ENCODE assay signal across 9 mouse cellular contexts in the genomic region with DNA sequence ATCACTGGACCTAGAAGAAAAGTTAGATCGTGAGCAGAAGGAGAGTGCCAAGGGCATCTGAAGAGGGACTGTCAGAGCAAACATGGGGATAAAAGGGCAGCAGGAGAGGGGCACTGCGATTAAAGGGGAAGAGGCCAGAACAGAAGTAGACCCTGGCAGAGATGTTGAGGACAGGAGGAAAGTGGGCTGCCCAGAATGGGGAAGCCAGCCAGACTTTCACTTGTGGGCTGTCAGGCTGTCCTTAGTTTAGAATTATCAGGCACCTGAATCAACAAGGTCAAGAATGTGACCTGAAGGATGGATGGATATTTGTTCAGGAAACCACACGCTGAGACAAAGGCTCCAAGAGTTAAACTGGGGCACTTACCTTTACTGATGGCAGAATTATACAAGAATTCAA.
DNase-seq lines count a peak whose midpoint lies in the region; ATAC-seq and TF ChIP-seq lines count a peak whose summit lies in the region.
"Had no signal": no experiment of that assay in that cellular context is flagged by ENCODE, and none has a peak within 500 bp of the region (broad histone marks: within the 10 kb centered on the region; RNA-seq: fewer than 3 reads in every experiment).

No protein-coding gene starts in this region.

- no peaks in the 10 kb centered on the region for H3K36me3 ChIP-seq in kidney, embryonic 15.5 days
- no peaks in the 10 kb centered on the region for H3K36me3 ChIP-seq in embryonic facial prominence, embryonic 11.5 days (replicated peaks; ENCODE audit: control insufficient read depth, insufficient read depth, low read depth, low read length)
- no peaks in the 10 kb centered on the region for H3K36me3 ChIP-seq in liver, embryonic 14.5 days (replicated peaks; ENCODE audit: control insufficient read depth, insufficient read depth, low read depth)

- ATAC-seq in kidney, embryonic 15.5 days (replicated peaks; ENCODE audit: low FRiP score): peak; percentile 50
- ATAC-seq in embryonic facial prominence, embryonic 11.5 days (replicated peaks; ENCODE audit: insufficient number of reproducible peaks, low FRiP score, low TSS enrichment, low read depth): no peak
- ATAC-seq in liver, embryonic 14.5 days (ENCODE audit: insufficient read depth): no peak

- H3K4me2 ChIP-seq in kidney, embryonic 15.5 days: peak overlapping the region; percentile 19; the same call in 1 of the 2 replicates
- no peak overlapping the region for H3K4me2 ChIP-seq in embryonic facial prominence, embryonic 11.5 days (ENCODE audit: low read depth, low read length)
- H3K4me2 ChIP-seq in liver, embryonic 14.5 days (ENCODE audit: low read depth): peak overlapping the region; percentile 34

- peak; percentile 79 for DNase-seq in embryo, embryonic 10 days (ENCODE audit: low spot score)
- DNase-seq in embryo, embryonic 9.5 days (ENCODE audit: extremely low spot score): no peak
- DNase-seq in kidney, postnatal 25 days: no peak
- DNase-seq in embryonic facial prominence, embryonic 11.5 days (ENCODE audit: low spot score): peak; percentile 60
- no peak for DNase-seq in liver, embryonic 14.5 days (ENCODE audit: low read depth in 3 of 3, low spot score in 3 of 3)
- no peak for DNase-seq in cerebellum, adult 18-20 months
- DNase-seq in cerebellum, postnatal 36 days: no peak
- DNase-seq: cerebellum, adult 11 months had no signal

- TF ChIP-seq EP300 in liver, embryonic 14.5 days (IDR thresholded peaks at IDR 0.05; ENCODE audit: low read depth): no peak

- no peak for TF ChIP-seq CTCF in liver, embryonic 14.5 days (IDR thresholded peaks at IDR 0.05; ENCODE audit: low read depth)

- no peak overlapping the region for H3K9ac ChIP-seq in kidney, embryonic 15.5 days
- H3K9ac ChIP-seq in embryonic facial prominence, embryonic 11.5 days (replicated peaks; ENCODE audit: low read length): peak overlapping the region; percentile 11
- peak overlapping the region; percentile 7; the same call in 1 of the 2 replicates for H3K9ac ChIP-seq in liver, embryonic 14.5 days (replicated peaks)

- H3K27me3 ChIP-seq in kidney, embryonic 15.5 days: no peaks in the 10 kb centered on the region
- H3K27me3 ChIP-seq in embryonic facial prominence, embryonic 11.5 days (ENCODE audit: control insufficient read depth, insufficient read depth, low read length): no peaks in the 10 kb centered on the region
- H3K27me3 ChIP-seq in liver, embryonic 14.5 days (ENCODE audit: control insufficient read depth, insufficient read depth, low read length): no peaks in the 10 kb centered on the region

- H3K4me3 ChIP-seq in kidney, embryonic 15.5 days (replicated peaks): no peak overlapping the region
- H3K4me3 ChIP-seq in embryonic facial prominence, embryonic 11.5 days (ENCODE audit: low read depth, low read length): no peak overlapping the region
- H3K4me3 ChIP-seq in liver, embryonic 14.5 days (ENCODE audit: insufficient read depth in 1 of 2, low read depth in 2 of 2, low read length in 2 of 2): no peak overlapping the region

- H3K4me1 ChIP-seq in kidney, embryonic 15.5 days: peaks cover 19% of the 10 kb centered on the region
- no peaks in the 10 kb centered on the region; the same call in 1 of the 2 replicates for H3K4me1 ChIP-seq in embryonic facial prominence, embryonic 11.5 days (ENCODE audit: control insufficient read depth, insufficient read depth, low read length)
- peaks cover 17 to 26% of the 10 kb centered on the region in 2 experiments for H3K4me1 ChIP-seq in liver, embryonic 14.5 days (replicated peaks; ENCODE audit: control insufficient read depth in 2 of 2, insufficient read depth in 2 of 2, low read length in 1 of 2)

- no peaks in the 10 kb centered on the region for H3K9me3 ChIP-seq in kidney, embryonic 15.5 days (replicated peaks)
- H3K9me3 ChIP-seq in embryonic facial prominence, embryonic 11.5 days (replicated peaks; ENCODE audit: control insufficient read depth, low read length): no peaks in the 10 kb centered on the region
- no peaks in the 10 kb centered on the region for H3K9me3 ChIP-seq in liver, embryonic 14.5 days (ENCODE audit: control insufficient read depth, low read length)

- peak overlapping the region; percentile 91 for H3K27ac ChIP-seq in kidney, embryonic 15.5 days
- H3K27ac ChIP-seq in embryonic facial prominence, embryonic 11.5 days (replicated peaks; ENCODE audit: low read depth, low read length): peak overlapping the region; percentile 74
- H3K27ac ChIP-seq in liver, embryonic 14.5 days: no peak overlapping the region; the same call in 1 of the 2 replicates

- 15% methylated on average over 3 of the region's 3 CpGs for WGBS in kidney, embryonic 15.5 days
- 12% methylated on average over 3 of the region's 3 CpGs for WGBS in embryonic facial prominence, embryonic 11.5 days
- WGBS in liver, embryonic 14.5 days (ENCODE audit: insufficient replicate concordance): 18% methylated on average over 3 of the region's 3 CpGs

Comparison
In these comparisons a context has a peak if more than half of its experiments do, and no peak if none do; other contexts are left out.
1. DNase-seq: peak in embryo, embryonic 10 days (single experiment) and embryonic facial prominence, embryonic 11.5 days (single experiment); none in embryo, embryonic 9.5 days (single experiment), kidney, postnatal 25 days (0 of 2), liver, embryonic 14.5 days (0 of 3), cerebellum, adult 18-20 months (0 of 2) and cerebellum, postnatal 36 days (0 of 2).